Mouse (Mus musculus): ENCODE data around the gene Gm3233. TPM values are rescaled to one million over a fixed set of nuclear protein-coding genes. Genes with fewer than 3 reads are reported as not detected.
"Not testable (repeated sequence)": the region's sequence is repeated elsewhere in the genome, so short reads cannot be mapped to it uniquely, and the experiment has no call there.

The Gm3233 gene
- polyA plus RNA-seq, 1 experiment: not detected

DNA sequence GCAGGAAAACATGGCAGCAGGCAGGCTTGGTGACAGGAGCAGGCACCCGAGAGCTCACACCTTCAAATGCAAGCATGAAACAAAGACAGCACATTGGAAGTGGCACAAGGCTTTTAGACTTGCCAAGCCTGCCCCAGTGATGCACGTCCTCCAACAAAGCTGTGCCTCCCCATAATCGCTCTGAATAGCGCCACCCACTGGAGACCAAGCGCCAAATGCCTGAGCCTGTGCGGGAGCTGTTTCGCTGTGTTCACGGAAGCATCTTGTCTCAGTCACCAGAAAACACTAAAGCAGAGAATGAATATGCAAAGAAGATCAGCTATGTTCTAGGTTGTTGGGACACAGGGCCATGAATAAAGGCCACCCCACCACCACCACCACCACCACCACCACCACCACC, 34.6 kb downstream of the Gm3233 start:
- Histone ChIP-seq H3K79me2 (ENCODE audit: control insufficient read depth, insufficient read depth) (no peaks in the 10 kb centered on the region), H3K27me3 (ENCODE audit: control insufficient read depth, insufficient read depth, insufficient read length) (peaks cover 9% of the 10 kb centered on the region), H3ac (ENCODE audit: control insufficient read depth, insufficient read length) (no peak overlapping the region), H3K4me3 (no peak overlapping the region), H3K36me3 (ENCODE audit: control insufficient read depth, insufficient read depth) (no peaks in the 10 kb centered on the region), H3K4me2 (ENCODE audit: low read depth) (no peak overlapping the region)
- TF ChIP-seq MAX (IDR thresholded peaks at IDR 0.05; ENCODE audit: low read depth): no peak
- no peak for TF ChIP-seq CEBPB (IDR thresholded peaks at IDR 0.05; ENCODE audit: insufficient read depth, poor library complexity, severe bottlenecking)
- no peak for TF ChIP-seq TCF12 (IDR thresholded peaks at IDR 0.05; ENCODE audit: insufficient read depth, poor library complexity, severe bottlenecking)
- TF ChIP-seq TCF3 (IDR thresholded peaks at IDR 0.05; ENCODE audit: insufficient read length, low read depth): no peak
- TF ChIP-seq POLR2AphosphoS2 (IDR thresholded peaks at IDR 0.05; ENCODE audit: insufficient read length, low read depth): no peak
- no peak for TF ChIP-seq MYOG (IDR thresholded peaks at IDR 0.05; ENCODE audit: control insufficient read depth in 1 of 3, insufficient read depth in 1 of 3, insufficient read length in 2 of 3, low read depth in 2 of 3)
- TF ChIP-seq SRF (IDR thresholded peaks at IDR 0.05; ENCODE audit: control insufficient read depth, insufficient read length, low read depth): no peak
- no peak for TF ChIP-seq POLR2A (IDR thresholded peaks at IDR 0.05; ENCODE audit: insufficient read length, low read depth)
- no peak for TF ChIP-seq MYOD1 (IDR thresholded peaks at IDR 0.05; ENCODE audit: control insufficient read depth in 1 of 3, insufficient read length in 2 of 3, low read depth in 2 of 3)
- no peak for TF ChIP-seq E2F4 (IDR thresholded peaks at IDR 0.05; ENCODE audit: insufficient read depth)
- no peak for TF ChIP-seq USF1 (IDR thresholded peaks at IDR 0.05; ENCODE audit: low read depth)

DNA sequence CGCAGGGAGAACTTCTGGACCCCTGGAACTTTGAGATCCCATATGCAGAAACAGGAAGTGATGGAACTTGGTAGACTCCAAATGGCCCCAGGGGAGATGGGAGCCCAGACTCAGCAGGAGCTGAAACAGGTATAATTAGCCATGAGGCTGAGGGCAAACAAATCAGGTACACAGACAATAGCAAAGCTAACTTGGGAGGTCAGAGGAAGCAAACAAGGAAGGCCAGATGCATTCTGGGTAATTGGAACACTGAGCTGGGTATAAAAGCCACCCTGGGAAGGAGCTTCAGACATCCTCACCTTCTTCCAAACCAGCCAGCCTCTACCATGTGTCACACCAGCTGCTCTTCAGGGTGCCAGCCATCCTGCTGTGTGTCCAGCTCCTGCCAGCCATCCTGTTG, 39.2 kb downstream of the Gm3233 start, which contains the start of gene Krtap12-1:
Gene Krtap12-1, plus strand, starts transcription at position 301 of the 400 bp plus-strand sequence.
- not testable (repeated sequence) for H3ac ChIP-seq (ENCODE audit: control insufficient read depth, insufficient read length); H3K4me3 ChIP-seq; H3K27me3 ChIP-seq (ENCODE audit: control insufficient read depth, insufficient read depth, insufficient read length); H3K4me2 ChIP-seq (ENCODE audit: low read depth); H3K79me2 ChIP-seq (ENCODE audit: control insufficient read depth, insufficient read depth); H3K36me3 ChIP-seq (ENCODE audit: control insufficient read depth, insufficient read depth)

DNA sequence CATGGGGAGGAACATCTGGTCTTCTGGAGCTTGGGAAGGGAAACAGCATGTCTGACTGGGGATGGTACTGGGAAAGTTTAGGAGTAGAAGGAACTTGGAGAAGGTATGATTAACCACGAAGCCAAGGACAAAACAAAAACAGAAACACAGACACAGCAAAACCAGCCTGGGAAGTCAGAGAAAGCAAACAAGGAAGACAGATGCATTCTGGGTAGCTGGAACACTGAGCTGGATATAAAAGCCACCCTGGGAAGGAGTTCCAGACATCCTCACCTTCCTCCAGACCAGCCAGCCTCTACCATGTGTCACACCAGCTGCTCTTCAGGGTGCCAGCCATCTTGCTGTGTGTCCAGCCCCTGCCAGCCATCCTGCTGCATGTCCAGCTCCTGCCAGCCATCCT, 44.0 kb downstream of the Gm3233 start, which contains the start of gene Gm10142:
Gene Gm10142, plus strand, starts transcription at position 301 of the 400 bp plus-strand sequence.
- no peaks in the 10 kb centered on the region for H3K36me3 ChIP-seq (ENCODE audit: control insufficient read depth, insufficient read depth)
- TF ChIP-seq SRF (IDR thresholded peaks at IDR 0.05; ENCODE audit: control insufficient read depth, insufficient read length, low read depth): no peak

DNA sequence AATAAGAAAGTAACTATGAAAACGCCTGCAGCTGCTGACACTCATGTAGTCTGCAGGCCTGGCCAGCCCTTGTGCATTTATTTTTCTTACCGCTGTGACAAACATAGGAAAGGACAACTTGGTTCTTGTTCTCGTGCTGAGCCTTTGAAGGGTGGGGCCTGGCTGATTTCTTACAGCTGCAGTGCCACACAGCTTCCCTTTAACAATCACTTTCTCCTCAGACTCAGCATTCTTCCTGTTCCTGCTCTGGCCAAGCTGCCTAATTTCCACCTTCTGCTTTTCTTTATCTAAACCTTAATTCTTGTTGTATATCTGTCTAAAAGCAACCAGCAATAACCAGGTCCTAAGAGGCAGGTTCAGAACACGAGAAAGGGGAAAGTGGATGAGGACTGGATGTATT, 45.7 kb downstream of the Gm3233 start:
- Histone ChIP-seq H3K36me3 (ENCODE audit: control insufficient read depth, insufficient read depth) (no peaks in the 10 kb centered on the region), H3K4me2 (ENCODE audit: low read depth) (no peak overlapping the region), H3K27me3 (ENCODE audit: control insufficient read depth, insufficient read depth, insufficient read length) (no peaks in the 10 kb centered on the region), H3K4me3 (no peak overlapping the region), H3K79me2 (ENCODE audit: control insufficient read depth, insufficient read depth) (no peaks in the 10 kb centered on the region), H3ac (ENCODE audit: control insufficient read depth, insufficient read length) (no peak overlapping the region)
- no peak for TF ChIP-seq E2F4 (IDR thresholded peaks at IDR 0.05; ENCODE audit: insufficient read depth)
- TF ChIP-seq SRF (IDR thresholded peaks at IDR 0.05; ENCODE audit: control insufficient read depth, insufficient read length, low read depth): no peak
- no peak for TF ChIP-seq USF1 (IDR thresholded peaks at IDR 0.05; ENCODE audit: low read depth)
- no peak for TF ChIP-seq POLR2A (IDR thresholded peaks at IDR 0.05; ENCODE audit: insufficient read length, low read depth)
- TF ChIP-seq TCF3 (IDR thresholded peaks at IDR 0.05; ENCODE audit: insufficient read length, low read depth): no peak
- TF ChIP-seq MYOG (IDR thresholded peaks at IDR 0.05; ENCODE audit: control insufficient read depth in 1 of 3, insufficient read depth in 1 of 3, insufficient read length in 2 of 3, low read depth in 2 of 3): no peak
- TF ChIP-seq TCF12 (IDR thresholded peaks at IDR 0.05; ENCODE audit: insufficient read depth, poor library complexity, severe bottlenecking): no peak
- no peak for TF ChIP-seq CEBPB (IDR thresholded peaks at IDR 0.05; ENCODE audit: insufficient read depth, poor library complexity, severe bottlenecking)
- no peak for TF ChIP-seq POLR2AphosphoS2 (IDR thresholded peaks at IDR 0.05; ENCODE audit: insufficient read length, low read depth)
- no peak for TF ChIP-seq REST (IDR thresholded peaks at IDR 0.05; ENCODE audit: insufficient read depth, insufficient read length)
- TF ChIP-seq MYOD1 (IDR thresholded peaks at IDR 0.05; ENCODE audit: control insufficient read depth in 1 of 3, insufficient read length in 2 of 3, low read depth in 2 of 3): no peak
- no peak for TF ChIP-seq MAX (IDR thresholded peaks at IDR 0.05; ENCODE audit: low read depth)

More for the DNA sequence above, 44.0 kb downstream of the Gm3233 start, which contains the start of gene Gm10142:
- Histone ChIP-seq H3K79me2 (ENCODE audit: control insufficient read depth, insufficient read depth) (no peaks in the 10 kb centered on the region), H3K4me2 (ENCODE audit: low read depth) (no peak within 1 kb of the TSS), H3ac (ENCODE audit: control insufficient read depth, insufficient read length) (no peak within 1 kb of the TSS), H3K27me3 (ENCODE audit: control insufficient read depth, insufficient read depth, insufficient read length) (no peaks in the 10 kb centered on the region), H3K4me3 (no peak within 1 kb of the TSS)

DNA sequence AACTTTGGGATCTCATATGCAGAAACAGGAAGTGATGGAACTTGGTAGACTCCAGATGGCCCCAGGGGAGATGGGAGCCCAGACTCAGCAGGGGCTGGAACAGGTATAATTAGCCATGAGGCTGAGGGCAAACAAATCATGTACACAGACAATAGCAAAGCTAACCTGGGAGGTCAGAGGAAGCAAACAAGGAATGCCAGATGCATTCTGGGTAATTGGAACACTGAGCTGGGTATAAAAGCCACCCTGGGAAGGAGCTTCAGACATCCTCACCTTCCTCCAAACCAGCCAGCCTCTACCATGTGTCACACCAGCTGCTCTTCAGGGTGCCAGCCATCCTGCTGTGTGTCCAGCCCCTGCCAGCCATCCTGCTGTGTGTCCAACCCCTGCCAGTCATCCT, 48.3 kb downstream of the Gm3233 start, which contains the start of gene Gm10024:
Gene Gm10024, plus strand, starts transcription at position 301 of the 400 bp plus-strand sequence.
- not testable (repeated sequence) for H3K36me3 ChIP-seq (ENCODE audit: control insufficient read depth, insufficient read depth); H3K4me2 ChIP-seq (ENCODE audit: low read depth); H3ac ChIP-seq (ENCODE audit: control insufficient read depth, insufficient read length); H3K79me2 ChIP-seq (ENCODE audit: control insufficient read depth, insufficient read depth); H3K4me3 ChIP-seq; H3K27me3 ChIP-seq (ENCODE audit: control insufficient read depth, insufficient read depth, insufficient read length)

DNA sequence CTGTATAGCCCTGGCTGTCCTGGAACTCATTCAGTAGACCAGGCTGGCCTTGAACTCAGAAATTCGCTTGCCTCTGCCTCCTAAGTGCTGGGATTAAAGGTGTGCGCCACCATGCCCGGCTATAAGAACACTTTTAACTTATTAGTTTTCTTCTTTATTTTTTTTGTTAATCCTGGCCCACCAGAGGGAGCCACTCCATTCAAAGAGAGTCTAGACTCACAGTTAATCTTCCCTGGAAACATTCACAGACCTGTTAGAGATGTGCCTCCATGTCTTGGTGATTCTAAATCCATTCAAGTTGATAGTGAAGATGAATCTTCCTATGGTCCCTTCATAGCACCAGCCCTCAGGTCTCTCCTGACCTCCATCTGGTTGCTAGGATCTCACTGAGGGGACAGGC, 49.7 kb downstream of the Gm3233 start:
- no peak overlapping the region for H3K4me3 ChIP-seq

More for the DNA sequence above, 49.7 kb downstream of the Gm3233 start:
- Histone ChIP-seq H3K4me2 (ENCODE audit: low read depth) (no peak overlapping the region), H3ac (ENCODE audit: control insufficient read depth, insufficient read length) (no peak overlapping the region), H3K27me3 (ENCODE audit: control insufficient read depth, insufficient read depth, insufficient read length) (no peaks in the 10 kb centered on the region), H3K36me3 (ENCODE audit: control insufficient read depth, insufficient read depth) (no peaks in the 10 kb centered on the region), H3K79me2 (ENCODE audit: control insufficient read depth, insufficient read depth) (no peaks in the 10 kb centered on the region)
- no peak for TF ChIP-seq TCF3 (IDR thresholded peaks at IDR 0.05; ENCODE audit: insufficient read length, low read depth)
- no peak for TF ChIP-seq POLR2A (IDR thresholded peaks at IDR 0.05; ENCODE audit: insufficient read length, low read depth)
- TF ChIP-seq USF1 (IDR thresholded peaks at IDR 0.05; ENCODE audit: low read depth): no peak
- no peak for TF ChIP-seq TCF12 (IDR thresholded peaks at IDR 0.05; ENCODE audit: insufficient read depth, poor library complexity, severe bottlenecking)
- TF ChIP-seq CEBPB (IDR thresholded peaks at IDR 0.05; ENCODE audit: insufficient read depth, poor library complexity, severe bottlenecking): no peak
- TF ChIP-seq MAX (IDR thresholded peaks at IDR 0.05; ENCODE audit: low read depth): no peak
- no peak for TF ChIP-seq E2F4 (IDR thresholded peaks at IDR 0.05; ENCODE audit: insufficient read depth)
- no peak for TF ChIP-seq SRF (IDR thresholded peaks at IDR 0.05; ENCODE audit: control insufficient read depth, insufficient read length, low read depth)
- TF ChIP-seq POLR2AphosphoS2 (IDR thresholded peaks at IDR 0.05; ENCODE audit: insufficient read length, low read depth): no peak
- TF ChIP-seq MYOD1 (IDR thresholded peaks at IDR 0.05; ENCODE audit: control insufficient read depth in 1 of 3, insufficient read length in 2 of 3, low read depth in 2 of 3): no peak
- no peak for TF ChIP-seq REST (IDR thresholded peaks at IDR 0.05; ENCODE audit: insufficient read depth, insufficient read length)
- no peak for TF ChIP-seq MYOG (IDR thresholded peaks at IDR 0.05; ENCODE audit: control insufficient read depth in 1 of 3, insufficient read depth in 1 of 3, insufficient read length in 2 of 3, low read depth in 2 of 3)

All from myocyte (in vitro differentiated cells).